Comparison of ENCODE assay signal across 8 mouse cellular contexts in the genomic region with DNA sequence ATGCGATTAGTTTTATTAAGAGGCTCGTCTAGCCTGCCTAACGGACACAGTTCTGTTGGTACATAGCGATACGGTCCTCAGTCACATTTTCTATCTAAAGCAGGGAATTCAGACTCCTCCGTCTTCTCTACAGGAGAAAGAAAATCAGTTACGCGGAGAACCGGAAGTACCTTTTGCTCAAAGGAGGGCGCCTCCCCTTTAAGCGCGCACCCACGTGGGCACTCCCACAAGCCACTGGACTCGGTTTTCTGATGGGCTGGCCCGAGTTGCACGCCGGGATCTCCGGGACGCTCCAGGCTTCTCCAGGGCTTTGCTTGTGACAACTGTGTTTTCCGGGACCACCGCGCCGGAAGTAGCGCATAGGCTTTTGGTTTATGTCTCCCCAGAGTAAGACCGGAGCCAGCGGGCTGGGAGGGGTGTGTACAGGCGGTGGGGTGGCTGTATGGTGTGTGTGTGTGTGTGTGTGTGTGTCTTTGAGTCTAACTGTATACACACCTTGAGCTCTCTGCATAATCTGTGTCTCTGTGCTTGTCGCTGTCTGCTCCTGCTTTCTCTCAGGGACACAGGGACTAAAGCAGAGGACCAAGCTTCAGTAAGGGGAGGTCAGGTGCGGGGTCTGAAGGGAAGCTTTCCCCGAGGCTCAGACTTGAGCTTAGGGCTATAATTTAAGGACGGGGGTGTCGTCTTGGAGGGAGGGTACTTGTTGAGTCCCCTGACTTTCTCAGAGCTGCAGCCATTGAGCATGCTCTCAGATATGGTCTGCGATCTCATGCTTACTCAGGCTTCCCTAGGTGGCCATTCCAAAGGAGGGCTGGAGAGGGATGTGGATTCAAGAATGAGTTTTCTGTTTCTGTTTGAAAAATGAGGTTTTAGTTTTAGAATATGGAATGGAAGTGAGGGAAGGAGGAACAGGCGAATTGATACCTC. TPM values are rescaled to one million over a fixed set of nuclear protein-coding genes. Genes with fewer than 3 reads are reported as not detected.
DNase-seq lines count a peak whose midpoint lies in the region; ATAC-seq and TF ChIP-seq lines count a peak whose summit lies in the region.

Gene Zfp59, plus strand, starts transcription at position 285 of the 927 bp plus-strand sequence.

- H3K9me3 ChIP-seq in heart, embryonic 10.5 days, result no peaks in the 10 kb centered on the region
- no peaks in the 10 kb centered on the region for H3K9me3 ChIP-seq in kidney, embryonic 15.5 days (replicated peaks)

- H3K4me1 ChIP-seq in bone marrow macrophage, adult 2 months (ENCODE audit: control insufficient read depth, insufficient read depth, low read length), result peaks cover 6% of the 10 kb centered on the region; the same call in 1 of the 2 replicates
- no peaks in the 10 kb centered on the region for H3K4me1 ChIP-seq in embryonic fibroblast, embryonic 13.5 days (ENCODE audit: control insufficient read depth, insufficient read depth, low read length)
- peaks cover 9% of the 10 kb centered on the region for H3K4me1 ChIP-seq in heart, embryonic 10.5 days
- H3K4me1 ChIP-seq in kidney, embryonic 15.5 days, result peaks cover 8% of the 10 kb centered on the region

- H3K4me2 ChIP-seq in kidney, embryonic 15.5 days, result peak within 1 kb of the TSS; percentile 73

- no peak for TF ChIP-seq POLR2A in bone marrow macrophage, adult 2 months (IDR thresholded peaks at IDR 0.05; ENCODE audit: borderline replicate concordance, low read depth, low read length)
- TF ChIP-seq POLR2A in embryonic fibroblast, embryonic 13.5 days (IDR thresholded peaks at IDR 0.05; ENCODE audit: low read depth, low read length), result peak; percentile 79

- peak within 1 kb of the TSS; percentile 63 for H3K9ac ChIP-seq in kidney, embryonic 15.5 days

- DNase-seq in A20 (ENCODE audit: low read depth, low spot score), result peak; percentile 89
- peak; percentile 97 for DNase-seq in heart, embryonic 10.5 days (ENCODE audit: low spot score)
- peak; percentile 85 for DNase-seq in liver
- DNase-seq in spleen, postnatal 4 days (ENCODE audit: low spot score in 2 of 2), result peak; percentile 74 to 85

- H3K27me3 ChIP-seq in heart, embryonic 10.5 days (ENCODE audit: insufficient read depth, poor library complexity, severe bottlenecking), result no peaks in the 10 kb centered on the region
- H3K27me3 ChIP-seq in kidney, embryonic 15.5 days, result no peaks in the 10 kb centered on the region

- WGBS in heart, embryonic 10.5 days, result 4% methylated on average over 34 of the region's 34 CpGs
- 3% methylated on average over 34 of the region's 34 CpGs for WGBS in kidney, embryonic 15.5 days

- no peak for TF ChIP-seq CTCF in bone marrow macrophage, adult 2 months (IDR thresholded peaks at IDR 0.05; ENCODE audit: low read depth, low read length)
- TF ChIP-seq CTCF in embryonic fibroblast, embryonic 13.5 days (IDR thresholded peaks at IDR 0.05; ENCODE audit: borderline replicate concordance, insufficient read depth, low read length), result no peak

- peak within 1 kb of the TSS; percentile 66 for H3K4me3 ChIP-seq in bone marrow macrophage, adult 2 months (ENCODE audit: insufficient read depth, low read length)
- H3K4me3 ChIP-seq in embryonic fibroblast, embryonic 13.5 days (ENCODE audit: insufficient read depth, low read length), result peak within 1 kb of the TSS; percentile 95
- H3K4me3 ChIP-seq in heart, embryonic 10.5 days, result peak within 1 kb of the TSS; percentile 70
- H3K4me3 ChIP-seq in kidney, embryonic 15.5 days (replicated peaks), result peak within 1 kb of the TSS; percentile 57

- peak; percentile 99 for ATAC-seq in kidney, embryonic 15.5 days (replicated peaks; ENCODE audit: low FRiP score)
- ATAC-seq in monocyte, adult 5-6 weeks (replicated peaks; ENCODE audit: insufficient number of reproducible peaks, low FRiP score, low TSS enrichment, poor library complexity, severe bottlenecking), result peak; percentile 89

- H3K36me3 ChIP-seq in heart, embryonic 10.5 days, result peaks cover 1% of the 10 kb centered on the region; the same call in 1 of the 2 replicates
- H3K36me3 ChIP-seq in kidney, embryonic 15.5 days, result no peaks in the 10 kb centered on the region

- H3K27ac ChIP-seq in bone marrow macrophage, adult 2 months (ENCODE audit: insufficient read depth, low read depth, low read length), result peak within 1 kb of the TSS; percentile 39
- peak within 1 kb of the TSS; percentile 76 for H3K27ac ChIP-seq in embryonic fibroblast, embryonic 13.5 days (ENCODE audit: insufficient read depth, low read length)
- H3K27ac ChIP-seq in heart, embryonic 10.5 days, result peak within 1 kb of the TSS; percentile 81
- H3K27ac ChIP-seq in kidney, embryonic 15.5 days, result peak within 1 kb of the TSS; percentile 84

RNA-seq across cellular contexts. Expression of gene Zfp59, which starts in this region (rescaled TPM):
- polyA plus RNA-seq in bone marrow macrophage, adult 2 months (2012; ENCODE audit: insufficient read depth, insufficient read length, missing spikeins), result 2.7 and 3.1 TPM in 2 replicates
- 3.1 and 4.1 TPM in 2 replicates for polyA plus RNA-seq in embryonic fibroblast, embryonic 13.5 days (2011; ENCODE audit: insufficient read length, low read depth, missing spikeins)
- 6.9 and 7.4 TPM in 2 replicates for polyA plus RNA-seq in heart, embryonic 10.5 days (2016; fragmentation: Nextera tagmentation; extraction: Ambion mirVana)
- 8.3 and 8.8 TPM in 2 replicates for polyA plus RNA-seq in kidney, embryonic 15.5 days (2015; fragmentation: Nextera tagmentation; extraction: Ambion mirVana)
- 2.5 to 8.0 TPM (median 5.8 TPM) in 3 replicates for total RNA-seq in monocyte, adult 5-6 weeks (2017)

Comparison
In these comparisons a context has a peak if more than half of its experiments do, and no peak if none do; other contexts are left out.
1. Peak in every context shown above with its lines: DNase-seq, ATAC-seq, H3K4me3 ChIP-seq and H3K27ac ChIP-seq.